Mouse (Mus musculus): ENCODE data around the gene Vmn1r191. TPM values are rescaled to one million over a fixed set of nuclear protein-coding genes. Genes with fewer than 3 reads are reported as not detected.
"Not testable (repeated sequence)": the region's sequence is repeated elsewhere in the genome, so short reads cannot be mapped to it uniquely, and the experiment has no call there.

The Vmn1r191 gene
- total RNA-seq (2015) (not detected in 2 replicates), total RNA-seq (2017) (not detected in 2 replicates)

GRCm38 (mm10) chr13:22183869-22184268, at the start of gene Vmn1r191:
Gene Vmn1r191, minus strand, starts transcription at chr13:22183969.
- no peak for ATAC-seq (ENCODE audit: poor library complexity, severe bottlenecking)

- not testable (repeated sequence) for ATAC-seq (ENCODE audit: poor library complexity, severe bottlenecking)
Measured at GRCm38 (mm10) chr13:22223060-22223459, 39.3 kb upstream of the Vmn1r191 start, which contains the start of gene Vmn1r193. Gene Vmn1r193, minus strand, starts transcription at chr13:22223160.

GRCm38 (mm10) chr13:22192756-22193155, 9.0 kb upstream of the Vmn1r191 start:
- not testable (repeated sequence) for ATAC-seq (ENCODE audit: poor library complexity, severe bottlenecking)

- ATAC-seq (ENCODE audit: poor library complexity, severe bottlenecking), result no peak
Measured at GRCm38 (mm10) chr13:22191041-22191440, 7.3 kb upstream of the Vmn1r191 start, which contains the start of gene Vmn1r192. Gene Vmn1r192, minus strand, starts transcription at chr13:22191141.

- no peak for ATAC-seq (ENCODE audit: poor library complexity, severe bottlenecking)
Measured at GRCm38 (mm10) chr13:22190385-22190784, 6.6 kb upstream of the Vmn1r191 start.

- no peak for ATAC-seq (ENCODE audit: poor library complexity, severe bottlenecking)
Measured at GRCm38 (mm10) chr13:22189313-22189712, 5.5 kb upstream of the Vmn1r191 start.

- ATAC-seq (ENCODE audit: poor library complexity, severe bottlenecking), result no peak
Measured at GRCm38 (mm10) chr13:22168416-22168815, 15.4 kb downstream of the Vmn1r191 start.

GRCm38 (mm10) chr13:22136495-22137293, 47.1 kb downstream of the Vmn1r191 start:
- ATAC-seq (ENCODE audit: poor library complexity, severe bottlenecking), result not testable (repeated sequence)

Other genes starting within 250 kb of the Vmn1r191 start
- gene Zfp184, start 238.9 kb downstream of the Vmn1r191 start, total RNA-seq (2015), result 0.23 and 0.36 TPM in 2 replicates
- gene Zfp184, start 238.9 kb downstream of the Vmn1r191 start, total RNA-seq (2017), result 0.65 TPM in 1 of 2 replicates, not detected in the other
- gene Pom121l2, start 202.8 kb downstream of the Vmn1r191 start, total RNA-seq (2015), result not detected in 2 replicates
- not detected in 2 replicates for gene Pom121l2, start 202.8 kb downstream of the Vmn1r191 start, total RNA-seq (2017)
- 3.7 and 4.3 TPM in 2 replicates for gene Prss16, start 174.2 kb downstream of the Vmn1r191 start, total RNA-seq (2015)
- 2.8 and 5.2 TPM in 2 replicates for gene Prss16, start 174.2 kb downstream of the Vmn1r191 start, total RNA-seq (2017)
- gene Hist1h2ah, start 148.4 kb downstream of the Vmn1r191 start, total RNA-seq (2015), result 0.91 and 1.1 TPM in 2 replicates
- 48.2 and 145 TPM in 2 replicates for gene Hist1h2ah, start 148.4 kb downstream of the Vmn1r191 start, total RNA-seq (2017)
- 78.9 and 108 TPM in 2 replicates for gene Hist1h2bk, start 148.1 kb downstream of the Vmn1r191 start, total RNA-seq (2015)
- gene Hist1h2bk, start 148.1 kb downstream of the Vmn1r191 start, total RNA-seq (2017), result 1,539 and 1,747 TPM in 2 replicates
- 34.9 and 43.5 TPM in 2 replicates for gene Hist1h4i, start 142.6 kb downstream of the Vmn1r191 start, total RNA-seq (2015)
- 115 and 127 TPM in 2 replicates for gene Hist1h4i, start 142.6 kb downstream of the Vmn1r191 start, total RNA-seq (2017)
- 43.5 and 58.5 TPM in 2 replicates for gene Hist1h2ag, start 141.0 kb downstream of the Vmn1r191 start, total RNA-seq (2015)
- gene Hist1h2ag, start 141.0 kb downstream of the Vmn1r191 start, total RNA-seq (2017), result 942 and 986 TPM in 2 replicates
- 57.4 and 58.7 TPM in 2 replicates for gene Hist1h2bj, start 140.8 kb downstream of the Vmn1r191 start, total RNA-seq (2015)
- 645 and 753 TPM in 2 replicates for gene Hist1h2bj, start 140.8 kb downstream of the Vmn1r191 start, total RNA-seq (2017)
- not detected in 2 replicates for gene Vmn1r188, start 99.5 kb downstream of the Vmn1r191 start, total RNA-seq (2015)
- gene Vmn1r188, start 99.5 kb downstream of the Vmn1r191 start, total RNA-seq (2017), result not detected in 2 replicates
- gene Vmn1r189, start 78.1 kb downstream of the Vmn1r191 start, total RNA-seq (2015), result not detected in 2 replicates
- gene Vmn1r189, start 78.1 kb downstream of the Vmn1r191 start, total RNA-seq (2017), result not detected in 2 replicates
- not detected in 2 replicates for gene Vmn1r192, start 7.2 kb upstream of the Vmn1r191 start, total RNA-seq (2015)
- 0.04 TPM in 1 of 2 replicates, not detected in the other for gene Vmn1r192, start 7.2 kb upstream of the Vmn1r191 start, total RNA-seq (2017)
- not detected in 2 replicates for gene Vmn1r193, start 39.2 kb upstream of the Vmn1r191 start, total RNA-seq (2015)
- not detected in 2 replicates for gene Vmn1r193, start 39.2 kb upstream of the Vmn1r191 start, total RNA-seq (2017)
- not detected in 2 replicates for gene Vmn1r194, start 60.2 kb upstream of the Vmn1r191 start, total RNA-seq (2015)
- not detected in 2 replicates for gene Vmn1r194, start 60.2 kb upstream of the Vmn1r191 start, total RNA-seq (2017)
- not detected in 2 replicates for gene Vmn1r195, start 86.6 kb upstream of the Vmn1r191 start, total RNA-seq (2015)
- gene Vmn1r195, start 86.6 kb upstream of the Vmn1r191 start, total RNA-seq (2017), result not detected in 2 replicates
- gene Vmn1r196, start 106.0 kb upstream of the Vmn1r191 start, total RNA-seq (2015), result not detected in 2 replicates
- gene Vmn1r196, start 106.0 kb upstream of the Vmn1r191 start, total RNA-seq (2017), result not detected in 2 replicates
- not detected in 2 replicates for gene Vmn1r197, start 140.6 kb upstream of the Vmn1r191 start, total RNA-seq (2015)
- gene Vmn1r197, start 140.6 kb upstream of the Vmn1r191 start, total RNA-seq (2017), result not detected in 2 replicates
- not detected in 2 replicates for gene Vmn1r198, start 166.4 kb upstream of the Vmn1r191 start, total RNA-seq (2015)
- gene Vmn1r198, start 166.4 kb upstream of the Vmn1r191 start, total RNA-seq (2017), result under 0.01 TPM in 1 of 2 replicates, not detected in the other
- gene Vmn1r199, start 195.8 kb upstream of the Vmn1r191 start, total RNA-seq (2015), result not detected in 2 replicates
- not detected in 2 replicates for gene Vmn1r199, start 195.8 kb upstream of the Vmn1r191 start, total RNA-seq (2017)
- gene Vmn1r200, start 206.4 kb upstream of the Vmn1r191 start, total RNA-seq (2015), result not detected in 2 replicates
- 0.04 TPM in 1 of 2 replicates, not detected in the other for gene Vmn1r200, start 206.4 kb upstream of the Vmn1r191 start, total RNA-seq (2017)

Data from megakaryocyte, adult 5-6 weeks (primary cell).